ENCODE assay signal across 8 mouse cellular contexts in the genomic region with DNA sequence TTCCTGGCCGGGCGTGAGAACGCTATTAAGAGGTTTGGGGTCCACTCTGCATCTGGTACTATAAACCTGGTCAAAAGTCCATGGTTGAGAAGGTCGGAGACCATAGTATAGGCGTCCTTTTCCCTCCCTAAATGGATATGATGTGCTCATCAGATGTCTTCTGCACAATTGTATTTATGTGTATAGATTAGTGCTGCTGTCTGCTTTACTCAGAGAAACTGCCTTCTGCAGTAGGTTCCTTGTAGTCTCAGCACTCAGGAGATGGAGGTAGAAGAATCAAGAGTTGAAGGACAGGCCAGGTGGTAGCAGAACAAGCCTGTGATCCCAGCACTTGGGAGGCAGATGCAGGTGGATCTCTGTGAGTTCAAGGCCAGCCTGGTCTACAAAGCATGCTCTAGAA. TPM values are rescaled to one million over a fixed set of nuclear protein-coding genes. Genes with fewer than 3 reads are reported as not detected.
DNase-seq lines count a peak whose midpoint lies in the region; ATAC-seq lines count a peak whose summit lies in the region.

No protein-coding gene starts in this region.

- peak; percentile 59 for ATAC-seq in forebrain, embryonic 15.5 days (replicated peaks)
- ATAC-seq in liver, embryonic 11.5 days (replicated peaks; ENCODE audit: low FRiP score): peak; percentile 35; the same call in 1 of the 2 replicates

- 4% methylated on average over 5 of the region's 5 CpGs for WGBS in forebrain, embryonic 15.5 days
- 4% methylated on average over 5 of the region's 5 CpGs for WGBS in liver, embryonic 11.5 days

- H3K27me3 ChIP-seq in forebrain, embryonic 15.5 days: no peaks in the 10 kb centered on the region
- no peaks in the 10 kb centered on the region for H3K27me3 ChIP-seq in liver, embryonic 11.5 days (replicated peaks; ENCODE audit: control insufficient read depth, insufficient read depth, low read length)
- H3K27me3 ChIP-seq in splenic B cell, adult 2 months (ENCODE audit: control insufficient read depth, insufficient read depth, low read length, poor library complexity, severe bottlenecking): no peaks in the 10 kb centered on the region

- peak overlapping the region; percentile 42 for H3K4me2 ChIP-seq in forebrain, embryonic 15.5 days (replicated peaks)
- peak overlapping the region; percentile 70 for H3K4me2 ChIP-seq in liver, embryonic 11.5 days

- H3K4me3 ChIP-seq in forebrain, embryonic 15.5 days: peak overlapping the region; percentile 41
- H3K4me3 ChIP-seq in liver, embryonic 11.5 days (ENCODE audit: low read depth, low read length): peak overlapping the region; percentile 45

- H3K36me3 ChIP-seq in forebrain, embryonic 15.5 days: no peaks in the 10 kb centered on the region
- no peaks in the 10 kb centered on the region for H3K36me3 ChIP-seq in liver, embryonic 11.5 days (ENCODE audit: control insufficient read depth, insufficient read depth, low read length)
- no peaks in the 10 kb centered on the region for H3K36me3 ChIP-seq in splenic B cell, adult 2 months (ENCODE audit: control insufficient read depth, insufficient read depth, low read length, poor library complexity, severe bottlenecking)

- no peaks in the 10 kb centered on the region for H3K9me3 ChIP-seq in forebrain, embryonic 15.5 days
- H3K9me3 ChIP-seq in liver, embryonic 11.5 days (ENCODE audit: control insufficient read depth, low read length): no peaks in the 10 kb centered on the region

- 0 out of 2 replicates have a peak, but pooled peaks cover 3% of the 10 kb centered on the region for H3K4me1 ChIP-seq in forebrain, embryonic 15.5 days
- H3K4me1 ChIP-seq in liver, embryonic 11.5 days (replicated peaks; ENCODE audit: control insufficient read depth, insufficient read depth, low read length): no peaks in the 10 kb centered on the region

- H3K9ac ChIP-seq in forebrain, embryonic 15.5 days (replicated peaks): peak overlapping the region; percentile 24
- H3K9ac ChIP-seq in liver, embryonic 11.5 days (ENCODE audit: low read depth, low read length): peak overlapping the region; percentile 55

- H3K27ac ChIP-seq in forebrain, embryonic 15.5 days (replicated peaks): no peak overlapping the region
- H3K27ac ChIP-seq in liver, embryonic 11.5 days (ENCODE audit: low read depth, low read length): no peak overlapping the region

- DNase-seq in embryo, embryonic 10.5 days (ENCODE audit: low spot score): peak; percentile 36
- DNase-seq in embryo, embryonic 10 days (ENCODE audit: low spot score): no peak
- DNase-seq in CD4-positive, CD25-positive, alpha-beta regulatory T cell, adult 2 months (ENCODE audit: low read depth, low spot score): peak; percentile 51
- no peak for DNase-seq in liver, embryonic 11.5 days (ENCODE audit: low spot score)
- DNase-seq in splenic B cell, adult 2 months (ENCODE audit: low read depth, low spot score): peak; percentile 16
- no peak for DNase-seq in gastrocnemius, adult 8-10 months (ENCODE audit: low spot score in 2 of 2)
- no peak for DNase-seq in spleen, adult 18-20 months

RNA-seq across cellular contexts. Expression of a gene that starts 22.6 kb away (rescaled TPM):
- polyA plus RNA-seq in forebrain, embryonic 15.5 days (2015; fragmentation: Nextera tagmentation; extraction: Ambion mirVana): 2.7 and 2.9 TPM in 2 replicates
- 12.8 and 12.9 TPM in 2 replicates for polyA plus RNA-seq in liver, embryonic 11.5 days (2014; fragmentation: Nextera tagmentation; extraction: Ambion mirVana)
- 10 to 100 TPM in 3 of 4 experiments, 1 to 10 TPM in 1; 10.0 to 13.7 (median 11.1) TPM for total RNA-seq in gastrocnemius, adult 8-10 months (2022)

Comparison
In these comparisons a context has a peak if more than half of its experiments do, and no peak if none do; other contexts are left out.
1. DNase-seq: peak in embryo, embryonic 10.5 days (single experiment), CD4-positive, CD25-positive, alpha-beta regulatory T cell, adult 2 months (single experiment) and splenic B cell, adult 2 months (single experiment); none in embryo, embryonic 10 days (single experiment), liver, embryonic 11.5 days (single experiment), gastrocnemius, adult 8-10 months (0 of 2) and spleen, adult 18-20 months (0 of 2).